Mouse (Mus musculus) midbrain, embryonic 12.5 days (tissue): ENCODE measurements around the gene Hlf. TPM values are rescaled to one million over a fixed set of nuclear protein-coding genes. Genes with fewer than 3 reads are reported as not detected.

ENCODE experiments used
- ATAC-seq: fragments of 200-750 bp; cut with Nextera tagmentation; 2 replicates; pipeline ENCODE4 v1.8.0; 2017; ENCODE audit warnings: low read depth, moderate TSS enrichment, moderate library complexity; ENCODE audit not compliant: low FRiP score
- H3K27ac ChIP-seq: fragments of 300-500 bp; sonication (generic); replicated peaks from 2 replicates; pipeline ENCODE4 v1.5.1; 2016; ENCODE audit warnings: mild to moderate bottlenecking
- H3K27me3 ChIP-seq: fragments of 300-500 bp; sonication (generic); 2 replicates; pipeline ENCODE4 v1.6.1; 2016; ENCODE audit warnings: mild to moderate bottlenecking
- H3K36me3 ChIP-seq: fragments of 300-500 bp; sonication (generic); 2 replicates; pipeline ENCODE4 v1.6.1; 2016
- H3K4me1 ChIP-seq: fragments of 300-500 bp; sonication (generic); 2 replicates; pipeline ENCODE4 v1.6.1; 2016
- H3K4me2 ChIP-seq: fragments of 300-500 bp; sonication (generic); replicated peaks from 2 replicates; pipeline ENCODE4 v1.6.1; 2016; ENCODE audit warnings: mild to moderate bottlenecking, moderate library complexity
- H3K4me3 ChIP-seq: fragments of 300-500 bp; sonication (generic); 2 replicates; pipeline ENCODE4 v1.5.1; 2016; ENCODE audit warnings: mild to moderate bottlenecking
- H3K9ac ChIP-seq: fragments of 300-500 bp; sonication (generic); replicated peaks from 2 replicates; pipeline ENCODE4 v1.6.1; 2016; ENCODE audit warnings: mild to moderate bottlenecking, moderate library complexity
- H3K9me3 ChIP-seq: fragments of 300-500 bp; sonication (generic); 2 replicates; pipeline ENCODE4 v1.6.1; 2016; ENCODE audit warnings: mild to moderate bottlenecking
- WGBS: fragments of 180-500 bp; shearing (Covaris S2); methylation state at CpG from one replicate; pipeline ENCODE4 v1.1.7; 2016; 5-methylcytosine and 5-hydroxymethylcytosine counted together
- polyA plus RNA-seq: library from polyadenylated mRNA; unstranded; fragments of >200 nt; fragmentation: Nextera tagmentation; extraction: Ambion mirVana; gene quantifications from 2 replicates; pipeline ENCODE4 v1.2.1, GENCODE M21; 2016

Gene Hlf
- polyA plus RNA-seq, 1 experiment from 2014 or later, result 5.3 TPM

GRCm38 (mm10) chr11:90369605-90370004 lies 21.1 kb downstream of the Hlf start:
- Histone ChIP-seq H3K27me3 (peaks cover 20% of the 10 kb centered on the region), H3K9ac (no peak overlapping the region), H3K9me3 (no peaks in the 10 kb centered on the region), H3K4me3 (no peak overlapping the region), H3K4me1 (peaks cover 33% of the 10 kb centered on the region), H3K36me3 (no peaks in the 10 kb centered on the region), H3K27ac (peak overlapping the region; percentile 7; the same call in 1 of the 2 replicates), H3K4me2 (0 out of 2 replicates have a peak overlapping the region, but pooled peaks have one; percentile 7)
- peak; percentile 72 for ATAC-seq
- 34% methylated on average over 8 of the region's 8 CpGs for WGBS

- Histone ChIP-seq H3K9ac (no peak overlapping the region), H3K4me1 (peaks cover 33% of the 10 kb centered on the region), H3K4me3 (no peak overlapping the region), H3K27ac (peak overlapping the region; percentile 7; the same call in 1 of the 2 replicates), H3K4me2 (no peak overlapping the region), H3K36me3 (no peaks in the 10 kb centered on the region), H3K27me3 (peaks cover 20% of the 10 kb centered on the region), H3K9me3 (no peaks in the 10 kb centered on the region)
- 44% methylated on average over 6 of the region's 7 CpGs for WGBS
- no peak for ATAC-seq
Observed at GRCm38 (mm10) chr11:90369115-90369514, 21.6 kb downstream of the Hlf start.

- Histone ChIP-seq H3K4me3 (no peak overlapping the region), H3K9me3 (no peaks in the 10 kb centered on the region), H3K4me2 (no peak overlapping the region), H3K9ac (no peak overlapping the region), H3K4me1 (peaks cover 33% of the 10 kb centered on the region), H3K36me3 (no peaks in the 10 kb centered on the region), H3K27ac (no peak overlapping the region), H3K27me3 (peaks cover 20% of the 10 kb centered on the region)
- WGBS, result 67% methylated on average over 14 of the region's 14 CpGs
- no peak for ATAC-seq
Observed at GRCm38 (mm10) chr11:90367894-90368860, 22.5 kb downstream of the Hlf start.

- 76% methylated on average over 7 of the region's 7 CpGs for WGBS
- no peak for ATAC-seq
- H3K27ac ChIP-seq, result no peak overlapping the region
- peaks cover 14% of the 10 kb centered on the region for H3K4me1 ChIP-seq
- peaks cover 25% of the 10 kb centered on the region for H3K27me3 ChIP-seq
- no peak overlapping the region for H3K4me3 ChIP-seq
- H3K36me3 ChIP-seq, result no peaks in the 10 kb centered on the region
- no peaks in the 10 kb centered on the region for H3K9me3 ChIP-seq
- H3K4me2 ChIP-seq, result no peak overlapping the region
- H3K9ac ChIP-seq, result no peak overlapping the region
Observed at GRCm38 (mm10) chr11:90364865-90365264, 25.8 kb downstream of the Hlf start.

GRCm38 (mm10) chr11:90363821-90364497 lies 26.7 kb downstream of the Hlf start:
- ATAC-seq, result no peak
- Histone ChIP-seq H3K4me2 (no peak overlapping the region), H3K27me3 (peaks cover 16% of the 10 kb centered on the region), H3K4me3 (no peak overlapping the region), H3K9ac (no peak overlapping the region), H3K4me1 (0 out of 2 replicates have a peak, but pooled peaks cover 5% of the 10 kb centered on the region), H3K9me3 (no peaks in the 10 kb centered on the region), H3K27ac (no peak overlapping the region), H3K36me3 (no peaks in the 10 kb centered on the region)
- WGBS, result 77% methylated on average over 10 of the region's 10 CpGs

GRCm38 (mm10) chr11:90363406-90363805 lies 27.3 kb downstream of the Hlf start:
- no peaks in the 10 kb centered on the region for H3K9me3 ChIP-seq
- H3K4me2 ChIP-seq, result no peak overlapping the region
- H3K4me3 ChIP-seq, result no peak overlapping the region
- ATAC-seq, result no peak
- 46% methylated on average over 3 of the region's 3 CpGs for WGBS
- peaks cover 11% of the 10 kb centered on the region for H3K27me3 ChIP-seq
- no peak overlapping the region for H3K27ac ChIP-seq
- no peaks in the 10 kb centered on the region for H3K36me3 ChIP-seq
- 0 out of 2 replicates have a peak, but pooled peaks cover 3% of the 10 kb centered on the region for H3K4me1 ChIP-seq
- no peak overlapping the region for H3K9ac ChIP-seq

- no peak for ATAC-seq
- Histone ChIP-seq H3K4me3 (no peak overlapping the region), H3K4me1 (peaks cover 13% of the 10 kb centered on the region), H3K9ac (no peak overlapping the region), H3K27me3 (peaks cover 9% of the 10 kb centered on the region), H3K27ac (no peak overlapping the region), H3K4me2 (no peak overlapping the region), H3K36me3 (no peaks in the 10 kb centered on the region), H3K9me3 (no peaks in the 10 kb centered on the region)
- 97% methylated on average over 5 of the region's 5 CpGs for WGBS
Observed at GRCm38 (mm10) chr11:90360536-90360935, 30.2 kb downstream of the Hlf start.

DNA sequence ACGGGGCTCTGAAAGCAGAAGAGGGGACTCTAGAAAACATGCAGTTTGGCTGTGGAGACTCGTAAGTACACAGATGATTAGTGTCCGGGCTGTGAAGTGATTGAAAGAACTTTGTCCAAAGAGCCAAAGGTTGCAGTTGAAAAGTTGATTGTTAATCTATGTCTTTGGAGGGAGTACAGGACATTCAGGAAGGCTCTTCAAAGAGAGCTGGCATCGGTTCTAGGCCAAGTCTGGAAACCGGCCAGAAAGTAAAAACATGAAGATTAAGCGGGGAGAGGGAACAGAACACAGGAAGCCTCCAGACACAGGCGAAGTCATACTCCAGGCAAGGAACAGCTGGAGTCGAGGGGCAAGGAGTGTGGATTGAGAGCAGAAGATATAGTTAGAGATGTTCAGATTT lies 32.6 kb downstream of the Hlf start:
- H3K9me3 ChIP-seq, result no peaks in the 10 kb centered on the region
- H3K9ac ChIP-seq, result no peak overlapping the region
- H3K4me2 ChIP-seq, result no peak overlapping the region
- H3K27me3 ChIP-seq, result peaks cover 9% of the 10 kb centered on the region
- H3K36me3 ChIP-seq, result no peaks in the 10 kb centered on the region
- ATAC-seq, result no peak
- WGBS, result 85% methylated on average over 8 of the region's 8 CpGs
- no peak overlapping the region for H3K27ac ChIP-seq
- H3K4me3 ChIP-seq, result no peak overlapping the region
- H3K4me1 ChIP-seq, result peaks cover 17% of the 10 kb centered on the region

DNA sequence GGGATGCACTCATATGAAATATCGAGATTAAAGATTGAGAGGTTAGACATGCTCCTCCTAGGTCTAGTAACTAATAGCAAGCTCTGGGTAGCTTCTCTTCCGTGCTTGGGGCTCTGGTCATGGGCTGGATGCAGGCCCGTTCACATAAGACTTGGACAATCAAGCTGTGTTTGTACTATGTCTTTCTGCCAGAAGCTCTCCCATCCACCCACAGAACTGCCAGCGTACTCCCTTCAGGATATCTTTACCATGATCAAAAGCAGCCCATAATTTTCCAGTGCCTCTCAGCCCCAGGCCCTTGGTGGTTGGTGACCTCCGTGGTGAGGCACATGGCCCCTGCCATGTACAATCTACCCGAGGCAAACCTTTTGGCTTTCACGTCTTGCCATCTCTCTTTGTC lies 33.3 kb downstream of the Hlf start:
- Histone ChIP-seq H3K4me1 (peaks cover 17% of the 10 kb centered on the region), H3K9ac (no peak overlapping the region), H3K4me3 (no peak overlapping the region), H3K4me2 (no peak overlapping the region), H3K27me3 (peaks cover 9% of the 10 kb centered on the region; the same call in 1 of the 2 replicates), H3K9me3 (no peaks in the 10 kb centered on the region), H3K36me3 (no peaks in the 10 kb centered on the region), H3K27ac (no peak overlapping the region)
- ATAC-seq, result no peak
- WGBS, result 86% methylated on average over 7 of the region's 7 CpGs

DNA sequence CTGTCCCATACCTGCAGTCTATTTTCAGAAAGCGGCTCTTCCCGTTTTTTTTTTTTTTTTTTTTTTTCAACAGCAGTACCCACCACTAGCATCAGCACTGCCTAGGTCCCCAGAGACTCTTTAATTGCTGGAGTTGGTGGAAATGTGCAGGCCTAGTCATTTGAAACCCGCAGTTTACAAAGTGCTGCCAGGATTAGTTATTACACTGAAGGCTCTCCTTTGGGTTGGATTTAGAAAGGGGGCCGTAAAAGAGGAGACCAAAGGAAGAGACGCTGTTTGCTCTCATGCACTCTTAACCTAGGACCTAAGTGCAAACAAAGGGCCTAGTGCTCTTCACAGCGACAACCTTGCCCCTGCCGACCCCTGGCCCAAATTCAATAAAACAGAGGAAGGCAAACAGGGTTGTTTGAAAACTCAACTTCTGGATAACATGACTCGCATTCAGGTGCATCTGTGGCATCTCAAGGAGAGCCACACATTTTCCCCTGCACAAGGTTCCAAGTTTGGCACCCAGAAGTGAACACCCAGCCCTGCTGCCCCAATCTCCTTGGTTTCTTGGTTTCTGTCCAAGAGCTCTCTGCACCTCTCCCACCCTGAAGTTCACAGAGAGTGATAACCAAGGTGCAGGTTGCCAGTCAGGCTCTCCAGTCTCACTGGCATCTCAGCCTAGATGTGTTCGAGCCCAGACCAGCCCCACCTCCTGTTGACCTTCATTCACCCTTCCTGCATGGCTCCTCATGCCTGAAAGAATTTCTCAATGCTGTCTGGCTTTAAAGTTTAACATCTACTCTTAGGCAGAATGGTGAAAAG lies 34.0 kb downstream of the Hlf start:
- H3K27me3 ChIP-seq, result peaks cover 9% of the 10 kb centered on the region; the same call in 1 of the 2 replicates

DNA sequence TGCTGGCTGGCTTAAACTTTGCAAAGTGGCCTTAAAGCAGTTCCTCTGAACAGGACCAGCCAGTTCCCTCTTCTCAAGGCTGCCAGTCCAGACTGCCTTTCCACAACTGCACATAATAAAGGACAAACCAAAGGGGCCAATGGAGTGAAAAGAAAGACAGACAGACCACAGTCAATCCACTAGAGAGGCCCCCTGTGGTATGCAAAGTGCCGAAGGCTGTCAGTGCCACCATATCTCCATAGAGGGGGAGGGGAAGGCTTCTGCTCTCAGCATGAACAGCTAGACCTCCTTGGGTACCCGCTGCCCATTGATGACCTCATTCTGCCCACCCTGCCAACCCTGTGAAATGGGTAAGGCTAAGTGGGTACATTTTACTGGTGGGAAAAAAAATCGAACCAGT lies 34.7 kb downstream of the Hlf start:
- no peak for ATAC-seq
- WGBS, result 32% methylated on average over 3 of the region's 3 CpGs
- no peak overlapping the region for H3K9ac ChIP-seq
- H3K4me1 ChIP-seq, result peaks cover 17% of the 10 kb centered on the region
- no peaks in the 10 kb centered on the region for H3K9me3 ChIP-seq
- H3K36me3 ChIP-seq, result no peaks in the 10 kb centered on the region
- peaks cover 9% of the 10 kb centered on the region; the same call in 1 of the 2 replicates for H3K27me3 ChIP-seq
- H3K4me3 ChIP-seq, result no peak overlapping the region
- no peak overlapping the region for H3K27ac ChIP-seq
- H3K4me2 ChIP-seq, result no peak overlapping the region

More for the DNA sequence above, 34.0 kb downstream of the Hlf start:
- H3K36me3 ChIP-seq, result no peaks in the 10 kb centered on the region
- no peak overlapping the region for H3K4me2 ChIP-seq
- WGBS, result 38% methylated on average over 9 of the region's 9 CpGs
- no peaks in the 10 kb centered on the region for H3K9me3 ChIP-seq
- H3K27ac ChIP-seq, result no peak overlapping the region
- ATAC-seq, result no peak
- H3K4me3 ChIP-seq, result no peak overlapping the region
- H3K4me1 ChIP-seq, result peaks cover 17% of the 10 kb centered on the region
- H3K9ac ChIP-seq, result no peak overlapping the region
